Mouse (Mus musculus): ENCODE measurements at regions not wholly inside any gene's neighbourhood (a gene's known extent, or its start where the extent isn't known, plus 50 kb on each side); places are given as distances from the start of the nearest gene placed in this dataset.

GRCm38 (mm10) chr5:53378599-53378998 is 87.4 kb upstream of the Rbpj start:
- H3K36me3 ChIP-seq (ENCODE audit: control insufficient read depth in 1 of 2, insufficient read depth in 2 of 2, low read length in 2 of 2): no peaks in the 10 kb centered on the region
- no peaks in the 10 kb centered on the region for H3K27me3 ChIP-seq (ENCODE audit: control insufficient read depth in 1 of 2, insufficient read depth in 2 of 2, low read length in 2 of 2)
- H3K9ac ChIP-seq (ENCODE audit: control insufficient read depth, low read depth, low read length, poor library complexity, severe bottlenecking): no peak overlapping the region
- TF ChIP-seq MAFK (IDR thresholded peaks at IDR 0.05; ENCODE audit: borderline replicate concordance, low read depth, low read length) (no peak), TBP (IDR thresholded peaks at IDR 0.05; ENCODE audit: low read depth, low read length) (no peak), E2F4 (IDR thresholded peaks at IDR 0.05; ENCODE audit: borderline replicate concordance, low read depth, low read length) (no peak), MXI1 (IDR thresholded peaks at IDR 0.05; ENCODE audit: low read depth, low read length) (no peak), SMC3 (IDR thresholded peaks at IDR 0.05; ENCODE audit: low read depth, low read length) (no peak), RCOR1 (IDR thresholded peaks at IDR 0.05; ENCODE audit: low read depth, low read length) (no peak), MAZ (IDR thresholded peaks at IDR 0.05; ENCODE audit: low read depth, low read length) (no peak), POLR2AphosphoS2 (IDR thresholded peaks at IDR 0.05; ENCODE audit: low read length) (no peak), MYB (IDR thresholded peaks at IDR 0.05; ENCODE audit: low read depth, low read length) (no peak), GABPA (IDR thresholded peaks at IDR 0.05; ENCODE audit: low read depth, low read length) (no peak), KAT2A (conservative IDR thresholded peaks at IDR 0.05; ENCODE audit: low read depth, low read length) (no peak), ZMIZ1 (IDR thresholded peaks at IDR 0.05; ENCODE audit: low read depth, low read length) (no peak), TCF12 (IDR thresholded peaks at IDR 0.05; ENCODE audit: low read depth, low read length) (no peak), ZC3H11A (IDR thresholded peaks at IDR 0.05; ENCODE audit: low read depth, low read length) (no peak), USF2 (IDR thresholded peaks at IDR 0.05; ENCODE audit: borderline replicate concordance in 1 of 2, insufficient read depth in 1 of 2, low read depth in 1 of 2, low read length in 2 of 2) (no peak), JUND (IDR thresholded peaks at IDR 0.05; ENCODE audit: low read depth, low read length) (no peak), BHLHE40 (IDR thresholded peaks at IDR 0.05; ENCODE audit: borderline replicate concordance, low read depth, low read length) (no peak), ELF1 (IDR thresholded peaks at IDR 0.05; ENCODE audit: low read depth, low read length) (no peak), EP300 (IDR thresholded peaks at IDR 0.05; ENCODE audit: low read depth in 1 of 2, low read length in 2 of 2) (no peak), USF1 (IDR thresholded peaks at IDR 0.05; ENCODE audit: low read depth, low read length) (no peak)
- no peak for DNase-seq (ENCODE audit: low read depth, low spot score)
- no peak overlapping the region for H3K27ac ChIP-seq (ENCODE audit: control insufficient read depth, low read depth, low read length)
- H3K4me3 ChIP-seq (ENCODE audit: control insufficient read depth in 1 of 2, insufficient read depth in 1 of 2, low read depth in 2 of 2, low read length in 2 of 2): no peak overlapping the region
- no peaks in the 10 kb centered on the region for H3K4me1 ChIP-seq (ENCODE audit: control insufficient read depth in 1 of 2, insufficient read depth in 2 of 2, low read length in 2 of 2)
- H3K9me3 ChIP-seq (replicated peaks; ENCODE audit: insufficient read depth, low read length): no peaks in the 10 kb centered on the region
- H3K79me2 ChIP-seq (ENCODE audit: control insufficient read depth, insufficient read depth, low read length, poor library complexity): no peaks in the 10 kb centered on the region

DNA sequence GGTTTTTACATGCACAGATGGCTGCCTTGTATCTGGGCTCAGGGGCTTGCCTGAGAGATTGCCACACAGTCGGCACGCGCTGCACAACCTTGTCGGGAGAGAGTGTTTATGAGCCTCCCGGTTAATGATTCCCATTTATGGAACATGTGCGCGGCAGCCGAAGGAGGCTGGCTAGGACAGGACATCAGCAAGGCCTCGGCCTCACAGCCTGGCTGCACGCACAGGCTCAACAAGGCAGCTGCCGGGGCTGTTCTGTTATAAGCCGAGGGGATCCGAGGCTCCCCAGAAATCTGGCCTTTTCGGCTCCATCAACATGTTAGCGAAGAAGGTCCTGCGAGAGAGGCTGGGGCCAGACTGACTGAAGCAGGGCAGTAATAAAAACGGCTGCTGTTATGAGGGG is 86.3 kb upstream of the Rbpj start:
- H3K36me3 ChIP-seq (ENCODE audit: control insufficient read depth in 1 of 2, insufficient read depth in 2 of 2, low read length in 2 of 2): no peaks in the 10 kb centered on the region
- TF ChIP-seq GATA1 (IDR thresholded peaks at IDR 0.05; ENCODE audit: low read depth, low read length): no peak
- no peak for TF ChIP-seq NRF1 (IDR thresholded peaks at IDR 0.05; ENCODE audit: insufficient read depth, low read depth, low read length, poor library complexity, severe bottlenecking)
- TF ChIP-seq JUND (IDR thresholded peaks at IDR 0.05; ENCODE audit: low read depth, low read length): no peak
- TF ChIP-seq POLR2A (IDR thresholded peaks at IDR 0.05; ENCODE audit: control insufficient read depth in 1 of 2, insufficient read depth in 1 of 2, low read depth in 1 of 2, low read length in 2 of 2, poor library complexity in 1 of 2): no peak
- TF ChIP-seq ELF1 (IDR thresholded peaks at IDR 0.05; ENCODE audit: low read depth, low read length): no peak
- no peak for TF ChIP-seq USF2 (IDR thresholded peaks at IDR 0.05; ENCODE audit: borderline replicate concordance in 1 of 2, insufficient read depth in 1 of 2, low read depth in 1 of 2, low read length in 2 of 2)
- TF ChIP-seq USF1 (IDR thresholded peaks at IDR 0.05; ENCODE audit: low read depth, low read length): no peak
- no peak for TF ChIP-seq NELFE (IDR thresholded peaks at IDR 0.05; ENCODE audit: low read depth, low read length)
- TF ChIP-seq MXI1 (IDR thresholded peaks at IDR 0.05; ENCODE audit: low read depth, low read length): no peak
- no peak for TF ChIP-seq HCFC1 (IDR thresholded peaks at IDR 0.05; ENCODE audit: low read depth, low read length)
- TF ChIP-seq POLR2AphosphoS2 (IDR thresholded peaks at IDR 0.05; ENCODE audit: low read length): no peak
- H3K27ac ChIP-seq (ENCODE audit: control insufficient read depth, low read depth, low read length): no peak overlapping the region
- H3K4me1 ChIP-seq (ENCODE audit: control insufficient read depth in 1 of 2, insufficient read depth in 2 of 2, low read length in 2 of 2): no peaks in the 10 kb centered on the region
- H3K9me3 ChIP-seq (replicated peaks; ENCODE audit: insufficient read depth, low read length): no peaks in the 10 kb centered on the region
- H3K9ac ChIP-seq (ENCODE audit: control insufficient read depth, low read depth, low read length, poor library complexity, severe bottlenecking): no peak overlapping the region
- H3K4me3 ChIP-seq (ENCODE audit: control insufficient read depth in 1 of 2, insufficient read depth in 1 of 2, low read depth in 2 of 2, low read length in 2 of 2): no peak overlapping the region
- no peaks in the 10 kb centered on the region for H3K79me2 ChIP-seq (ENCODE audit: control insufficient read depth, insufficient read depth, low read length, poor library complexity)
- H3K27me3 ChIP-seq (ENCODE audit: control insufficient read depth in 1 of 2, insufficient read depth in 2 of 2, low read length in 2 of 2): no peaks in the 10 kb centered on the region
- DNase-seq (ENCODE audit: low read depth, low spot score): no peak

Data from MEL (cell line).